Mouse (Mus musculus): Measurements from ENCODE around the gene Susd2.

DNA sequence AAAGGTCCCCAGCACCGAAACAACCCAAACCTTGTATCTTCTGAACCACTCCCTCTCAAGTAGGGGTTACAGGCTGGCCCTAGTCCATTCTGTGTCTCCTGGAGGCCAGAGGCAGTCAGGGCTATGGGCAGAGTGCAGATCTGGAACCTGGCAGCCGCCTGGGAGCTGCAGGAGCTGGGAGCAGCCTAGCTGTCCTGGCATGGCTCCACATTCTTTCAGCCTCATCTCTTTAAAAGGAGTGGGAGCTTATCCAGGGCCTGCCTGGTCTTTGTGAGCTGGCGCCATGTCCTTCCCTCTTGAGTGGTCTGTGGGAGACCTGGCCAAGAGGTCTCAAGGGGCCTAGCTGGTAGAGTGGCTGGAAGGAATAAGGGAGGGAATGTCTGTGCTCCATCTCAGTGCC is 3.6 kb upstream of the Susd2 start:
- TF ChIP-seq POLR2A (IDR thresholded peaks at IDR 0.05; ENCODE audit: borderline replicate concordance, extremely low read depth, low read depth, low read length) (no peak), CTCF (IDR thresholded peaks at IDR 0.05; ENCODE audit: insufficient read depth, low read length) (no peak)
